In genomic region chr16:21423546-21423910, GRCm38 (mm10) we compare ENCODE assay signal across 8 mouse cellular contexts. TPM values are rescaled to one million over a fixed set of nuclear protein-coding genes. Genes with fewer than 3 reads are reported as not detected.
DNase-seq lines count a peak whose midpoint lies in the region; ATAC-seq lines count a peak whose summit lies in the region.

No protein-coding gene starts in this region.

- under 1% methylated on average over 10 of the region's 10 CpGs for WGBS in kidney, embryonic 15.5 days
- 3% methylated on average over 10 of the region's 10 CpGs for WGBS in hindbrain, embryonic 16.5 days

- H3K36me3 ChIP-seq in kidney, embryonic 15.5 days = no peaks in the 10 kb centered on the region
- no peaks in the 10 kb centered on the region for H3K36me3 ChIP-seq in hindbrain, embryonic 16.5 days (ENCODE audit: control insufficient read depth, insufficient read depth, low read length)
- H3K36me3 ChIP-seq in megakaryocyte, embryonic 14.5 days (replicated peaks; ENCODE audit: low read length) = peaks cover 5% of the 10 kb centered on the region

- H3K9ac ChIP-seq in kidney, embryonic 15.5 days = peak overlapping the region; percentile 84
- peak overlapping the region; percentile 83 for H3K9ac ChIP-seq in hindbrain, embryonic 16.5 days (ENCODE audit: low read depth, low read length)

- peak; percentile 75 for ATAC-seq in kidney, embryonic 15.5 days (replicated peaks; ENCODE audit: low FRiP score)
- ATAC-seq in hindbrain, embryonic 16.5 days = peak; percentile 68; the same call in 1 of the 2 replicates

- peaks cover 13% of the 10 kb centered on the region; the same call in 1 of the 2 replicates for H3K4me1 ChIP-seq in kidney, embryonic 15.5 days
- no peaks in the 10 kb centered on the region for H3K4me1 ChIP-seq in hindbrain, embryonic 16.5 days (ENCODE audit: control insufficient read depth, insufficient read depth, low read depth, low read length)
- H3K4me1 ChIP-seq in megakaryocyte, embryonic 14.5 days = peaks cover 32% of the 10 kb centered on the region

- no peaks in the 10 kb centered on the region for H3K27me3 ChIP-seq in kidney, embryonic 15.5 days
- H3K27me3 ChIP-seq in hindbrain, embryonic 16.5 days (replicated peaks; ENCODE audit: control insufficient read depth, insufficient read depth, low read length) = no peaks in the 10 kb centered on the region
- H3K27me3 ChIP-seq in megakaryocyte, embryonic 14.5 days (replicated peaks) = no peaks in the 10 kb centered on the region

- DNase-seq in kidney, postnatal 14 days = no peak
- DNase-seq in c-Kit-positive CD71-positive TER-119-positive erythroid progenitor cells, embryonic 14.5 days (ENCODE audit: low spot score) = peak; percentile 41
- DNase-seq in urinary bladder, postnatal 36 days (ENCODE audit: low spot score in 2 of 2) = no peak
- DNase-seq in right cerebral cortex, postnatal 4 days = no peak
- DNase-seq in cerebellum, postnatal 25 days = no peak

- H3K4me3 ChIP-seq in kidney, embryonic 15.5 days (replicated peaks) = peak overlapping the region; percentile 91
- H3K4me3 ChIP-seq in hindbrain, embryonic 16.5 days (ENCODE audit: low read length) = peak overlapping the region; percentile 90
- peak overlapping the region; percentile 98 for H3K4me3 ChIP-seq in megakaryocyte, embryonic 14.5 days (replicated peaks)

- no peaks in the 10 kb centered on the region for H3K9me3 ChIP-seq in kidney, embryonic 15.5 days (replicated peaks)
- no peaks in the 10 kb centered on the region for H3K9me3 ChIP-seq in hindbrain, embryonic 16.5 days (ENCODE audit: control insufficient read depth, low read length)
- no peaks in the 10 kb centered on the region for H3K9me3 ChIP-seq in megakaryocyte, embryonic 14.5 days

- H3K27ac ChIP-seq in kidney, embryonic 15.5 days = peak overlapping the region; percentile 88
- H3K27ac ChIP-seq in hindbrain, embryonic 16.5 days (ENCODE audit: low read depth, low read length) = peak overlapping the region; percentile 82

- peak overlapping the region; percentile 96 for H3K4me2 ChIP-seq in kidney, embryonic 15.5 days
- H3K4me2 ChIP-seq in hindbrain, embryonic 16.5 days (ENCODE audit: low read length) = peak overlapping the region; percentile 62

RNA-seq across cellular contexts. Expression of gene Vps8, which starts 0.6 kb away (rescaled TPM):
- polyA plus RNA-seq in kidney, embryonic 15.5 days (2015; fragmentation: Nextera tagmentation; extraction: Ambion mirVana) = 14.1 and 15.5 TPM in 2 replicates
- 33.1 and 38.3 TPM in 2 replicates for polyA plus RNA-seq in hindbrain, embryonic 16.5 days (2015; fragmentation: Nextera tagmentation; extraction: Ambion mirVana)
- polyA plus RNA-seq in megakaryocyte, embryonic 14.5 days (2012; ENCODE audit: insufficient read depth, low replicate concordance) = 73.6 and 164 TPM in 2 replicates
